12 mouse cellular contexts compared by ENCODE assay signal in genomic region chr7:91601307-91601706, GRCm38 (mm10).
A peak's percentile ranks its signal among the peaks of the same experiment; 100 is the strongest.
DNase-seq lines count a peak whose midpoint lies in the region; ATAC-seq and TF ChIP-seq lines count a peak whose summit lies in the region.
"Had no signal": no experiment of that assay in that cellular context is flagged by ENCODE, and none has a peak within 500 bp of the region (broad histone marks: within the 10 kb centered on the region; RNA-seq: fewer than 3 reads in every experiment).

No protein-coding gene starts in this region.

- H3K27me3 ChIP-seq in hindbrain, postnatal 0 days (ENCODE audit: insufficient read depth, low read length) = no peaks in the 10 kb centered on the region
- H3K27me3 ChIP-seq in hindbrain, embryonic 14.5 days (ENCODE audit: control insufficient read depth, insufficient read depth, low read length) = no peaks in the 10 kb centered on the region
- no peaks in the 10 kb centered on the region for H3K27me3 ChIP-seq in MEL (ENCODE audit: control insufficient read depth in 1 of 2, insufficient read depth in 2 of 2, low read length in 2 of 2)
- no peaks in the 10 kb centered on the region for H3K27me3 ChIP-seq in forebrain, embryonic 13.5 days
- H3K27me3 ChIP-seq: lung, embryonic 15.5 days had no signal

- TF ChIP-seq CTCF in hindbrain, postnatal 0 days (IDR thresholded peaks at IDR 0.05; ENCODE audit: low read depth) = peak; percentile 69
- TF ChIP-seq CTCF in MEL (IDR thresholded peaks at IDR 0.05 in 2 of 3, conservative IDR thresholded peaks at IDR 0.05 in 1 of 3; ENCODE audit: control insufficient read depth in 1 of 3, insufficient read depth in 1 of 3, low read depth in 2 of 3, low read length in 3 of 3, poor library complexity in 1 of 3, severe bottlenecking in 1 of 3) = peak in 1 of 3 experiments; percentile 10; a peak in 1 of 6 replicates

- H3K9me3 ChIP-seq in hindbrain, postnatal 0 days (ENCODE audit: low read length) = no peaks in the 10 kb centered on the region
- no peaks in the 10 kb centered on the region for H3K9me3 ChIP-seq in hindbrain, embryonic 14.5 days (ENCODE audit: control insufficient read depth, low read length)
- H3K9me3 ChIP-seq in MEL (replicated peaks; ENCODE audit: insufficient read depth, low read length) = no peaks in the 10 kb centered on the region
- no peaks in the 10 kb centered on the region for H3K9me3 ChIP-seq in forebrain, embryonic 13.5 days (replicated peaks)
- H3K9me3 ChIP-seq: lung, embryonic 15.5 days had no signal

- H3K79me2 ChIP-seq in MEL (ENCODE audit: control insufficient read depth, insufficient read depth, low read length, poor library complexity) = no peaks in the 10 kb centered on the region

- no peak overlapping the region for H3K4me3 ChIP-seq in hindbrain, postnatal 0 days (ENCODE audit: low read length)
- no peak overlapping the region for H3K4me3 ChIP-seq in hindbrain, embryonic 14.5 days (replicated peaks; ENCODE audit: low read length)
- no peak overlapping the region for H3K4me3 ChIP-seq in MEL (ENCODE audit: control insufficient read depth in 1 of 2, insufficient read depth in 1 of 2, low read depth in 2 of 2, low read length in 2 of 2)
- H3K4me3 ChIP-seq in forebrain, embryonic 13.5 days = no peak overlapping the region
- H3K4me3 ChIP-seq: lung, embryonic 15.5 days; myocyte had no signal

- no peak for ATAC-seq in hindbrain, postnatal 0 days
- ATAC-seq in hindbrain, embryonic 14.5 days (ENCODE audit: low FRiP score) = no peak
- peak; percentile 48; the same call in 1 of the 2 replicates for ATAC-seq in forebrain, embryonic 13.5 days

- no peak for TF ChIP-seq RAD21 in MEL (IDR thresholded peaks at IDR 0.05; ENCODE audit: low read depth, low read length)

- peak; percentile 42 for DNase-seq in hindbrain, postnatal 0 days (ENCODE audit: low spot score)
- no peak for DNase-seq in hindbrain, embryonic 14.5 days (ENCODE audit: low spot score)
- DNase-seq in 416B (ENCODE audit: low read depth) (peak; percentile 20), MEL (ENCODE audit: low read depth, low spot score) (peak; percentile 2)
- no peak for DNase-seq in testis, postnatal 14 days (ENCODE audit: low spot score)
- DNase-seq in layer of hippocampus, postnatal 10 days (ENCODE audit: low spot score in 2 of 2) = no peak
- DNase-seq: cerebellum, postnatal 36 days; gastrocnemius, postnatal 25 days; thymus, postnatal 36 days had no signal

- no peak for TF ChIP-seq EP300 in MEL (IDR thresholded peaks at IDR 0.05; ENCODE audit: low read depth in 1 of 2, low read length in 2 of 2)

- no peak overlapping the region for H3K9ac ChIP-seq in hindbrain, postnatal 0 days (replicated peaks; ENCODE audit: low read length)
- no peak overlapping the region for H3K9ac ChIP-seq in hindbrain, embryonic 14.5 days
- no peak overlapping the region for H3K9ac ChIP-seq in MEL (ENCODE audit: control insufficient read depth, low read depth, low read length, poor library complexity, severe bottlenecking)
- H3K9ac ChIP-seq in forebrain, embryonic 13.5 days = no peak overlapping the region
- H3K9ac ChIP-seq: lung, embryonic 15.5 days had no signal

- TF ChIP-seq POLR2A in MEL (IDR thresholded peaks at IDR 0.05; ENCODE audit: control insufficient read depth in 1 of 2, insufficient read depth in 1 of 2, low read depth in 1 of 2, low read length in 2 of 2, poor library complexity in 1 of 2) = no peak

- no peak overlapping the region for H3K27ac ChIP-seq in hindbrain, postnatal 0 days
- no peak overlapping the region for H3K27ac ChIP-seq in hindbrain, embryonic 14.5 days
- H3K27ac ChIP-seq in MEL (ENCODE audit: control insufficient read depth, low read depth, low read length) = no peak overlapping the region
- no peak overlapping the region for H3K27ac ChIP-seq in forebrain, embryonic 13.5 days
- H3K27ac ChIP-seq: lung, embryonic 15.5 days had no signal

- peaks cover 4% of the 10 kb centered on the region; the same call in 1 of the 2 replicates for H3K4me1 ChIP-seq in hindbrain, postnatal 0 days (ENCODE audit: insufficient read depth, low read length)
- H3K4me1 ChIP-seq in hindbrain, embryonic 14.5 days (replicated peaks; ENCODE audit: control insufficient read depth, insufficient read depth, low read length) = peaks cover 4% of the 10 kb centered on the region; the same call in 1 of the 2 replicates
- no peaks in the 10 kb centered on the region for H3K4me1 ChIP-seq in MEL (ENCODE audit: control insufficient read depth in 1 of 2, insufficient read depth in 2 of 2, low read length in 2 of 2)
- no peaks in the 10 kb centered on the region for H3K4me1 ChIP-seq in forebrain, embryonic 13.5 days
- H3K4me1 ChIP-seq: lung, embryonic 15.5 days had no signal

- no peak overlapping the region for H3K4me2 ChIP-seq in hindbrain, postnatal 0 days (ENCODE audit: low read depth, low read length)
- no peak overlapping the region for H3K4me2 ChIP-seq in hindbrain, embryonic 14.5 days (replicated peaks)
- H3K4me2 ChIP-seq in forebrain, embryonic 13.5 days = no peak overlapping the region
- H3K4me2 ChIP-seq: lung, embryonic 15.5 days had no signal

- H3K36me3 ChIP-seq in hindbrain, postnatal 0 days (ENCODE audit: insufficient read depth, low read length) = no peaks in the 10 kb centered on the region
- no peaks in the 10 kb centered on the region for H3K36me3 ChIP-seq in hindbrain, embryonic 14.5 days (replicated peaks; ENCODE audit: control insufficient read depth, insufficient read depth)
- no peaks in the 10 kb centered on the region for H3K36me3 ChIP-seq in MEL (ENCODE audit: control insufficient read depth in 1 of 2, insufficient read depth in 2 of 2, low read length in 2 of 2)
- H3K36me3 ChIP-seq in forebrain, embryonic 13.5 days (ENCODE audit: poor library complexity, severe bottlenecking) = no peaks in the 10 kb centered on the region
- H3K36me3 ChIP-seq: lung, embryonic 15.5 days had no signal

TF ChIP-seq in MEL, 35 proteins besides CTCF, POLR2A, EP300 and RAD21:
- TF ChIP-seq BHLHE40 (IDR thresholded peaks at IDR 0.05; ENCODE audit: borderline replicate concordance, low read depth, low read length) (no peak), KAT2A (conservative IDR thresholded peaks at IDR 0.05; ENCODE audit: low read depth, low read length) (no peak), CHD2 (IDR thresholded peaks at IDR 0.05; ENCODE audit: low read length) (no peak), ETS1 (IDR thresholded peaks at IDR 0.05; ENCODE audit: low read depth, low read length) (no peak), SMC3 (IDR thresholded peaks at IDR 0.05; ENCODE audit: low read depth, low read length) (peak; percentile 19; the same call in 1 of the 2 replicates), RCOR1 (IDR thresholded peaks at IDR 0.05; ENCODE audit: low read depth, low read length) (no peak)

Comparison
In these comparisons a context has a peak if more than half of its experiments do, and no peak if none do; other contexts are left out.
1. DNase-seq: peak in hindbrain, postnatal 0 days (single experiment), 416B (single experiment) and MEL (single experiment); none in hindbrain, embryonic 14.5 days (single experiment), testis, postnatal 14 days (single experiment) and layer of hippocampus, postnatal 10 days (0 of 2).